Mouse (Mus musculus) liver, embryonic 11.5 days (tissue): ENCODE results near the gene Pax6. TPM values are rescaled to one million over a fixed set of nuclear protein-coding genes. Genes with fewer than 3 reads are reported as not detected.

Experiments used
- ATAC-seq: fragments of 200-750 bp; cut with Nextera tagmentation; replicated peaks from 2 replicates; pipeline ENCODE4 v1.8.0; 2017; ENCODE audit warnings: moderate number of reproducible peaks, mild to moderate bottlenecking, moderate TSS enrichment, moderate library complexity; ENCODE audit not compliant: low FRiP score
- DNase-seq: peaks from one replicate; pipeline ENCODE4 v3.0.0-alpha.2; 2017; ENCODE audit warnings: low spot score
- H3K27ac ChIP-seq: fragments of 300-500 bp; sonication (generic); 2 replicates; pipeline ENCODE4 v1.5.1; 2014; ENCODE audit warnings: mild to moderate bottlenecking, low read depth, low read length, control low read depth
- H3K27me3 ChIP-seq: fragments of 300-500 bp; sonication (generic); replicated peaks from 2 replicates; pipeline ENCODE4 v1.6.1; 2014; ENCODE audit warnings: low read length, mixed read lengths; ENCODE audit not compliant: control insufficient read depth, insufficient read depth
- H3K36me3 ChIP-seq: fragments of 300-500 bp; sonication (generic); 2 replicates; pipeline ENCODE4 v1.6.1; 2014; ENCODE audit warnings: mild to moderate bottlenecking, low read length, moderate library complexity, mixed read lengths; ENCODE audit not compliant: control insufficient read depth, insufficient read depth
- H3K4me1 ChIP-seq: fragments of 300-500 bp; sonication (generic); replicated peaks from 2 replicates; pipeline ENCODE4 v1.6.1; 2014; ENCODE audit warnings: low read length, mixed read lengths; ENCODE audit not compliant: control insufficient read depth, insufficient read depth
- H3K4me2 ChIP-seq: fragments of 300-500 bp; sonication (generic); 2 replicates; pipeline ENCODE4 v1.6.1; 2014; ENCODE audit warnings: mild to moderate bottlenecking, control low read depth, moderate library complexity
- H3K4me3 ChIP-seq: fragments of 300-500 bp; sonication (generic); 2 replicates; pipeline ENCODE4 v1.5.1; 2014; ENCODE audit warnings: low read depth, low read length, control low read depth
- H3K9ac ChIP-seq: fragments of 300-500 bp; sonication (generic); 2 replicates; pipeline ENCODE4 v1.6.1; 2014; ENCODE audit warnings: low read depth, low read length, control low read depth
- H3K9me3 ChIP-seq: fragments of 300-500 bp; sonication (generic); 2 replicates; pipeline ENCODE4 v1.6.1; 2016; ENCODE audit warnings: low read length, inconsistent platforms, mixed read lengths; ENCODE audit not compliant: control insufficient read depth
- WGBS: fragments of 180-500 bp; shearing (Covaris S2); extraction: QIAGEN DNeasy Blood & Tissue Kit; methylation state at CpG from one replicate; pipeline ENCODE4 v1.1.7; 2014; 5-methylcytosine and 5-hydroxymethylcytosine counted together
- polyA plus RNA-seq: library from polyadenylated mRNA; unstranded; fragments of >200 nt; fragmentation: Nextera tagmentation; extraction: Ambion mirVana; gene quantifications from 2 replicates; pipeline ENCODE4 v1.2.1, GENCODE M21; 2014

The Pax6 gene
- polyA plus RNA-seq, 1 experiment from 2014 or later = 0.26 TPM

GRCm38 (mm10) chr2:105674875-105675729 is 6.4 kb downstream of the Pax6 start:
- DNase-seq (peak; percentile 67), ATAC-seq (peak; percentile 68)
- Histone ChIP-seq H3K4me3 (peak overlapping the region; percentile 38), H3K9me3 (no peaks in the 10 kb centered on the region), H3K4me1 (peaks cover 10% of the 10 kb centered on the region; the same call in 1 of the 2 replicates), H3K27ac (no peak overlapping the region), H3K36me3 (no peaks in the 10 kb centered on the region), H3K9ac (no peak overlapping the region), H3K4me2 (peak overlapping the region; percentile 67), H3K27me3 (peaks cover 100% of the 10 kb centered on the region)
- WGBS = under 1% methylated on average over 49 of the region's 49 CpGs

GRCm38 (mm10) chr2:105675730-105676079 is 7.0 kb downstream of the Pax6 start:
- ATAC-seq = no peak
- H3K36me3 ChIP-seq = no peaks in the 10 kb centered on the region
- H3K4me3 ChIP-seq = peak overlapping the region; percentile 38
- H3K27ac ChIP-seq = no peak overlapping the region
- no peaks in the 10 kb centered on the region for H3K9me3 ChIP-seq
- WGBS = 2% methylated on average over 11 of the region's 11 CpGs
- H3K4me2 ChIP-seq = peak overlapping the region; percentile 67
- DNase-seq = no peak
- H3K4me1 ChIP-seq = peaks cover 10% of the 10 kb centered on the region; the same call in 1 of the 2 replicates
- no peak overlapping the region for H3K9ac ChIP-seq
- H3K27me3 ChIP-seq = peaks cover 100% of the 10 kb centered on the region

GRCm38 (mm10) chr2:105676080-105676908 is 7.6 kb downstream of the Pax6 start:
- Histone ChIP-seq H3K27me3 (peaks cover 100% of the 10 kb centered on the region), H3K9ac (no peak overlapping the region), H3K36me3 (no peaks in the 10 kb centered on the region), H3K27ac (no peak overlapping the region), H3K4me3 (peak overlapping the region; percentile 25), H3K9me3 (no peaks in the 10 kb centered on the region), H3K4me1 (peaks cover 10% of the 10 kb centered on the region; the same call in 1 of the 2 replicates), H3K4me2 (peak overlapping the region; percentile 67)
- ATAC-seq (no peak), DNase-seq (peak; percentile 62)
- WGBS = under 1% methylated on average over 77 of the region's 77 CpGs

GRCm38 (mm10) chr2:105676909-105677433 is 8.3 kb downstream of the Pax6 start:
- Histone ChIP-seq H3K27ac (no peak overlapping the region), H3K27me3 (peaks cover 100% of the 10 kb centered on the region), H3K4me1 (peaks cover 10% of the 10 kb centered on the region; the same call in 1 of the 2 replicates), H3K36me3 (no peaks in the 10 kb centered on the region), H3K4me3 (no peak overlapping the region), H3K9ac (no peak overlapping the region), H3K9me3 (no peaks in the 10 kb centered on the region), H3K4me2 (no peak overlapping the region)
- ATAC-seq (no peak), DNase-seq (no peak)
- 2% methylated on average over 11 of the region's 11 CpGs for WGBS

- no peak overlapping the region for H3K9ac ChIP-seq
- ATAC-seq = no peak
These were observed 8.9 kb downstream of the Pax6 start for GRCm38 (mm10) chr2:105677434-105678105.

GRCm38 (mm10) chr2:105678306-105678705 is 9.6 kb downstream of the Pax6 start:
- no peak overlapping the region for H3K4me2 ChIP-seq
- no peak overlapping the region for H3K27ac ChIP-seq
- peaks cover 100% of the 10 kb centered on the region for H3K27me3 ChIP-seq
- 9% methylated on average over 4 of the region's 4 CpGs for WGBS
- H3K4me1 ChIP-seq = peaks cover 10% of the 10 kb centered on the region
- no peaks in the 10 kb centered on the region for H3K9me3 ChIP-seq
- ATAC-seq (no peak), DNase-seq (no peak)
- H3K4me3 ChIP-seq = no peak overlapping the region
- no peaks in the 10 kb centered on the region for H3K36me3 ChIP-seq
- no peak overlapping the region for H3K9ac ChIP-seq

More at GRCm38 (mm10) chr2:105677434-105678105, 8.9 kb downstream of the Pax6 start:
- Histone ChIP-seq H3K4me1 (peaks cover 10% of the 10 kb centered on the region), H3K9me3 (no peaks in the 10 kb centered on the region), H3K36me3 (no peaks in the 10 kb centered on the region), H3K4me2 (no peak overlapping the region), H3K27ac (no peak overlapping the region), H3K27me3 (peaks cover 100% of the 10 kb centered on the region), H3K4me3 (no peak overlapping the region)
- 0% methylated on average over 11 of the region's 11 CpGs for WGBS
- DNase-seq = no peak

GRCm38 (mm10) chr2:105678880-105679321 is 10.2 kb downstream of the Pax6 start:
- DNase-seq = no peak
- no peak overlapping the region for H3K27ac ChIP-seq

GRCm38 (mm10) chr2:105679331-105679730 is 10.6 kb downstream of the Pax6 start:
- H3K4me2 ChIP-seq = no peak overlapping the region
- WGBS = 3% methylated on average over 2 of the region's 2 CpGs
- peaks cover 10% of the 10 kb centered on the region; the same call in 1 of the 2 replicates for H3K4me1 ChIP-seq
- H3K4me3 ChIP-seq = no peak overlapping the region
- ATAC-seq (no peak), DNase-seq (no peak)
- H3K27ac ChIP-seq = no peak overlapping the region
- H3K9me3 ChIP-seq = no peaks in the 10 kb centered on the region
- H3K9ac ChIP-seq = no peak overlapping the region
- peaks cover 99% of the 10 kb centered on the region for H3K27me3 ChIP-seq
- no peaks in the 10 kb centered on the region for H3K36me3 ChIP-seq

More at GRCm38 (mm10) chr2:105678880-105679321, 10.2 kb downstream of the Pax6 start:
- no peak overlapping the region for H3K9ac ChIP-seq
- no peak overlapping the region for H3K4me2 ChIP-seq
- peaks cover 10% of the 10 kb centered on the region; the same call in 1 of the 2 replicates for H3K4me1 ChIP-seq
- WGBS = 3% methylated on average over 7 of the region's 7 CpGs
- H3K9me3 ChIP-seq = no peaks in the 10 kb centered on the region
- peaks cover 100% of the 10 kb centered on the region for H3K27me3 ChIP-seq
- H3K36me3 ChIP-seq = no peaks in the 10 kb centered on the region
- H3K4me3 ChIP-seq = no peak overlapping the region
- ATAC-seq = no peak
